Mouse (Mus musculus): Measurements from ENCODE around the gene Dst.

- TF ChIP-seq CHD2 (IDR thresholded peaks at IDR 0.05; ENCODE audit: low read length) (no peak), CTCF (IDR thresholded peaks at IDR 0.05 in 2 of 3, conservative IDR thresholded peaks at IDR 0.05 in 1 of 3; ENCODE audit: control insufficient read depth in 1 of 3, insufficient read depth in 1 of 3, low read depth in 2 of 3, low read length in 3 of 3, poor library complexity in 1 of 3, severe bottlenecking in 1 of 3) (no peak), MXI1 (IDR thresholded peaks at IDR 0.05; ENCODE audit: low read depth, low read length) (no peak), SMC3 (IDR thresholded peaks at IDR 0.05; ENCODE audit: low read depth, low read length) (no peak), POLR2A (IDR thresholded peaks at IDR 0.05; ENCODE audit: control insufficient read depth in 1 of 2, insufficient read depth in 1 of 2, low read depth in 1 of 2, low read length in 2 of 2, poor library complexity in 1 of 2) (no peak), GATA1 (IDR thresholded peaks at IDR 0.05; ENCODE audit: low read depth, low read length) (no peak), TCF12 (IDR thresholded peaks at IDR 0.05; ENCODE audit: low read depth, low read length) (no peak), TAL1 (IDR thresholded peaks at IDR 0.05; ENCODE audit: low read length) (no peak), ZKSCAN1 (IDR thresholded peaks at IDR 0.05; ENCODE audit: low read depth, low read length) (no peak), HCFC1 (IDR thresholded peaks at IDR 0.05; ENCODE audit: low read depth, low read length) (no peak), TBP (IDR thresholded peaks at IDR 0.05; ENCODE audit: low read depth, low read length) (no peak), MYC (IDR thresholded peaks at IDR 0.05; ENCODE audit: low read depth, low read length) (no peak), POLR2AphosphoS2 (IDR thresholded peaks at IDR 0.05; ENCODE audit: low read length) (no peak), EP300 (IDR thresholded peaks at IDR 0.05; ENCODE audit: low read depth in 1 of 2, low read length in 2 of 2) (no peak)
Observed at GRCm38 (mm10) chr1:33935946-33936345, 27.9 kb downstream of the Dst start.

Measured in MEL (cell line).